Mouse (Mus musculus) limb, embryonic 11.5 days (tissue): ENCODE results near the gene Xxylt1. TPM values are rescaled to one million over a fixed set of nuclear protein-coding genes. Genes with fewer than 3 reads are reported as not detected.
"Not testable (repeated sequence)": the region's sequence is repeated elsewhere in the genome, so short reads cannot be mapped to it uniquely, and the experiment has no call there.

Experiments
- ATAC-seq: fragments of 200-750 bp; cut with Nextera tagmentation; 2 replicates; pipeline ENCODE4 v1.8.0; 2017; ENCODE audit warnings: low read depth; ENCODE audit not compliant: insufficient number of reproducible peaks, low FRiP score, low TSS enrichment
- DNase-seq: peaks from one replicate; pipeline ENCODE4 v3.0.0-alpha.2; 2015; ENCODE audit warnings: low spot score
- H3K27ac ChIP-seq: fragments of 300-500 bp; sonication (generic); replicated peaks from 2 replicates; pipeline ENCODE4 v1.5.1; 2014; ENCODE audit warnings: low read depth, mild to moderate bottlenecking, low read length
- H3K27me3 ChIP-seq: fragments of 300-500 bp; sonication (generic); 2 replicates; pipeline ENCODE4 v1.6.1; 2014; ENCODE audit warnings: mild to moderate bottlenecking, low read length, mixed read lengths; ENCODE audit not compliant: control insufficient read depth, insufficient read depth
- H3K36me3 ChIP-seq: fragments of 300-500 bp; sonication (generic); 2 replicates; pipeline ENCODE4 v1.6.1; 2014; ENCODE audit warnings: mild to moderate bottlenecking, low read length, moderate library complexity, mixed read lengths; ENCODE audit not compliant: control insufficient read depth, insufficient read depth
- H3K4me1 ChIP-seq: fragments of 300-500 bp; sonication (generic); 2 replicates; pipeline ENCODE4 v1.6.1; 2014; ENCODE audit warnings: low read length, mixed read lengths; ENCODE audit not compliant: control insufficient read depth, insufficient read depth
- H3K4me2 ChIP-seq: fragments of 300-500 bp; sonication (generic); 2 replicates; pipeline ENCODE4 v1.6.1; 2014; ENCODE audit warnings: low read depth, mild to moderate bottlenecking, moderate library complexity; ENCODE audit not compliant: severe bottlenecking
- H3K4me3 ChIP-seq: fragments of 300-500 bp; sonication (generic); 2 replicates; pipeline ENCODE4 v1.5.1; 2014; ENCODE audit warnings: low read depth, low read length
- H3K9ac ChIP-seq: fragments of 300-500 bp; sonication (generic); 2 replicates; pipeline ENCODE4 v1.6.1; 2014; ENCODE audit warnings: mild to moderate bottlenecking, low read length
- H3K9me3 ChIP-seq: fragments of 300-500 bp; sonication (generic); 2 replicates; pipeline ENCODE4 v1.6.1; 2016; ENCODE audit warnings: low read length; ENCODE audit not compliant: control insufficient read depth
- WGBS: fragments of 180-500 bp; shearing (Covaris S2); extraction: QIAGEN DNeasy Blood & Tissue Kit; methylation state at CpG from one replicate; pipeline ENCODE4 v1.1.7; 2014; 5-methylcytosine and 5-hydroxymethylcytosine counted together
- polyA plus RNA-seq: library from polyadenylated mRNA; unstranded; fragments of >200 nt; fragmentation: Nextera tagmentation; extraction: Ambion mirVana; gene quantifications from 2 replicates; pipeline ENCODE4 v1.2.1, GENCODE M21; 2014

The Xxylt1 gene
- polyA plus RNA-seq, 1 experiment from 2014 or later: 16.2 TPM

DNA sequence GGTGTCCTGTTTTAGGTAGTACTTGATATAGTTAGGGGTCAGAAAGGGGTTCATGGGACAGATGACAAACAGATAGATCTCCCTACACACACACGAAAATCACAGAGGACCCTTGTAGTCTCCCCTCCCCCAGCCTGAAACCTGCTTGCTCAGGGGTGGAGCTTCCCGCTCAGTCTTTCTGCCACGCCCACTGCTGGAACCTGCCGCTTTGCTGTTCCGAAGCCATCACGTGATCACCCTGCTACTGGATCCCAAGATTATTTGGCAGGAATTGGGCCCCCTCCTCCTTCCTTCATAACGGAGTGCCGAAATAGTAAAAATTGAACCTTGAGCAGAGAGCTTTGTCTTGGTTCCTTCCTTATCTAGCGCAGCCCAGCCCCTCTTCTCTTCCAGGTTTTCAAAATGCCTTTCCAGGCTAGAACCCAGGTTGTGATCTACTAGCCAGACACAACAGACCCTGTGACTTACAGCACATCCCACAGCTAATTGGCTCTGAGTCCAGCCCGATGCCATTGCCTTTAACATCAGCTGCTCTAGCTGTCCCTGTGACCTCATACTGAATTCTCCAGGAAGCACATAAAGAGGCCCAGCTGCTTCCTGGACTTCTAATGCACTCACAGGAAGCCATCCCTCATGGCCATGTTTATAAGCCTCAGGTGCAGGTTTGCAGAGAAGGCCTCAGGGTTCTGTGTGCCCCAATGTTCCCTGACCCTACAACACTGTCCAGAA is 77.5 kb downstream of the Xxylt1 start:
- DNase-seq: peak; percentile 65
- H3K9me3 ChIP-seq, H3K4me3 ChIP-seq, H3K36me3 ChIP-seq, H3K27me3 ChIP-seq: not testable (repeated sequence)
- 0 out of 2 replicates have a peak overlapping the region, but pooled peaks have one; percentile 22 for H3K9ac ChIP-seq
- peak overlapping the region; percentile 10; the same call in 1 of the 2 replicates for H3K4me2 ChIP-seq
- ATAC-seq: peak; percentile 67; the same call in 1 of the 2 replicates
- peak overlapping the region; percentile 36; the same call in 1 of the 2 replicates for H3K27ac ChIP-seq
- WGBS: 13% methylated on average over 10 of the region's 10 CpGs
- H3K4me1 ChIP-seq: peaks cover 18% of the 10 kb centered on the region

DNA sequence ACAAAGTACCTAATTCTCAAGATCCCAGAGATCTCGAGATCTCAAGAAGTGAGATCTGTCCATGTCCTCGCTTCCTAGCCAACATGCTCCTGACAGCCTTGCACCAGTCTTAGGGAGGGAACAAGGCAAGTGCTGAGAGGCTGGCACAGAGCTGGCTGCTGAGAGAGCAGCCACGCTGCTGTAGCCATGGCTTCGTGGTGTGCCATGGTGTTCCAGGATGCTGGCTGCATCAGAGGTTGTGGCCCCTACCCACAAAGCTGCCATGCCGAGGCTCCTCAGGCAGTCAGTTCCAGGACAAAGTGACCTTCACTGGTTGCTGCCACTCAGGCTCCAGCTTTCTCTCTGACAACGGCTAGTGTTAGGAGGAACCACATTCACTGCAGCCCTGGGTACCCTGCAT is 78.3 kb downstream of the Xxylt1 start:
- WGBS: 69% methylated on average over 6 of the region's 6 CpGs
- H3K9me3 ChIP-seq: no peaks in the 10 kb centered on the region
- H3K4me3 ChIP-seq: no peak overlapping the region
- H3K27me3 ChIP-seq: no peaks in the 10 kb centered on the region
- ATAC-seq (no peak), DNase-seq (no peak)
- no peak overlapping the region for H3K9ac ChIP-seq
- H3K4me1 ChIP-seq: peaks cover 18% of the 10 kb centered on the region
- H3K36me3 ChIP-seq: no peaks in the 10 kb centered on the region
- no peak overlapping the region for H3K27ac ChIP-seq
- no peak overlapping the region for H3K4me2 ChIP-seq

DNA sequence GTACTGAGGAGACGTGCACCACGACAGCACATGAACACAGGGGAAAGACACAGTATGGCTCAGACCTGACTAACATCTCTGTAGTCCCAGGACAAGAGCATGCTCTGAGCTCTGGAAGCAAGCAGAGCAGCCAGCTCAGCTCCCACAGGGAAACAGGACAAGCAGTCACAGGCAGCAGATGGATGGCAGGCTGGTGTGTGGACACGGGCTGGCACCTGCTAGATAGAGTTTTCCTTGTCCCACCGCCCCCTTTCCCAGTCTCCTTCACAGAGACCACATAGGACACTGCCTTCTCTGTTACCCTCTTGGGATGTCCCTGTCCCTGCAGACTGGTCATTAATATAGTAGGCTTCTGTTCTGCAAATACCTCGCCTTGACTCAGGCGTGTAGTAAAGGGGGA is 79.1 kb downstream of the Xxylt1 start:
- 91% methylated on average over 6 of the region's 6 CpGs for WGBS
- no peak for DNase-seq
- Histone ChIP-seq H3K9ac (no peak overlapping the region), H3K36me3 (no peaks in the 10 kb centered on the region), H3K4me1 (peaks cover 18% of the 10 kb centered on the region), H3K9me3 (no peaks in the 10 kb centered on the region), H3K27ac (no peak overlapping the region), H3K27me3 (no peaks in the 10 kb centered on the region), H3K4me2 (no peak overlapping the region), H3K4me3 (no peak overlapping the region)
- ATAC-seq: no peak

DNA sequence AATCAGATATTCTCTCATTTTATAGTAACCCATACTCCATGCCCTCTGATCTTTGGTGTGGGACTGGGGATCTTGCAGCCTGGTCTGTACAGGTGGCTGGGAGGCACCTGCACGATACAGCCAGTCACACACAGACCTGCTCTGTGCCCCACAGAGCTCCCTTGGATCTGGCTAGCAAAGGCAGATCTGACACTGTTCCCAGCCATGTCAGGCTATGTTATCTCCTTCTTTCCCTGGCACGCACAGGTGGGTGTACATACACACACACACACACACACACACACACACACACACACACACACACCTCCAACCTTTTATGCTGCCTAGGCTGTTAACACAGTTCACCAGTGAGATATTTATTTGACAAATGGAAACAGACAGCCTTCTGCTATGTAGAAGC is 82.5 kb downstream of the Xxylt1 start:
- no peak for ATAC-seq
- no peak overlapping the region for H3K4me2 ChIP-seq
- WGBS: 100% methylated on average over 2 of the region's 2 CpGs

DNA sequence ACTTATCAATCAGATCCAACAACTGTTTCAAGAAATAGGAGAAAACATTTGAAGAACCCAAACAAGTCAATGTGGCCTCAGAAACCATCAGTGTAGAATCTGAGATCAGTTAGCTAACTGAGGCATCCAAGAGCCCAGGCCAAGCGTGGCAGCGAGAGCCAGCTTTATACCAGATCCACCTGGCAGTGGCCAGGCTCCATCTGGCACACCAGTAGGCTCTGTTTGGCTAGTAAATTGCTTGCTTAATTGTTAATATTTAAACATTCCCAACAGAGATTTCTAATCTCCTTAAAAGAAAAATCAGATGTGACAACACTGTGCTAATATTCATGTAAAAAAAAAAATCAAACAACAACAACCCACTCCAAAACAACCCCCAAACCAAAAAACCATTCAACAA is 83.2 kb downstream of the Xxylt1 start:
- Histone ChIP-seq H3K4me2 (no peak overlapping the region), H3K4me3 (no peak overlapping the region), H3K36me3 (no peaks in the 10 kb centered on the region), H3K9me3 (no peaks in the 10 kb centered on the region), H3K27me3 (no peaks in the 10 kb centered on the region), H3K4me1 (peaks cover 4% of the 10 kb centered on the region; the same call in 1 of the 2 replicates), H3K27ac (no peak overlapping the region), H3K9ac (no peak overlapping the region)
- no peak for ATAC-seq
- no peak for DNase-seq
- 99% methylated on average over 2 of the region's 2 CpGs for WGBS

More for the DNA sequence above, 82.5 kb downstream of the Xxylt1 start:
- Histone ChIP-seq H3K27ac (no peak overlapping the region), H3K9ac (no peak overlapping the region), H3K4me3 (no peak overlapping the region), H3K9me3 (no peaks in the 10 kb centered on the region), H3K4me1 (peaks cover 5% of the 10 kb centered on the region; the same call in 1 of the 2 replicates), H3K36me3 (no peaks in the 10 kb centered on the region), H3K27me3 (no peaks in the 10 kb centered on the region)
- no peak for DNase-seq

DNA sequence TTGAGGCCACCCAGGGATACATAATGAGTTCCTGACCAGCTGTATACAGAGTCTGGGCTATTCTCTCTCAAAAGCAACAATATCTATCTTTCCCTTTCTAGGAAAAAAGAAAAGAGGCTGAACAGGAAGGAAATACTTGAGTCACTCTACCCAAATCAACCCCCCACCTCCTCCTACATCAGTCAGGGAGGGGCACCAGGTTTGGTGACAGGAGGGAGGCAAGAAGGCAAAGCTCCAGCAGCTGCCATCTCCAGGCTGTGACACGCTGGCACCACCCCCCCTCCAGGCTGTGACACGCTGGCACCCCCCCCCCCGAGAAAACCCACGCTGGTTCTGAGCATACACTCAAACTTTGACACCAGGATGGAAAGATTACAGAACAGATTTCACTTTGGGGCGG is 85.8 kb downstream of the Xxylt1 start:
- DNase-seq: no peak
- ATAC-seq: no peak
- no peaks in the 10 kb centered on the region; the same call in 1 of the 2 replicates for H3K4me1 ChIP-seq
- no peak overlapping the region for H3K4me2 ChIP-seq
- H3K9ac ChIP-seq: no peak overlapping the region
- H3K9me3 ChIP-seq: no peaks in the 10 kb centered on the region
- H3K36me3 ChIP-seq: no peaks in the 10 kb centered on the region
- no peak overlapping the region for H3K27ac ChIP-seq
- no peak overlapping the region for H3K4me3 ChIP-seq
- H3K27me3 ChIP-seq: no peaks in the 10 kb centered on the region
- 89% methylated on average over 5 of the region's 5 CpGs for WGBS

DNA sequence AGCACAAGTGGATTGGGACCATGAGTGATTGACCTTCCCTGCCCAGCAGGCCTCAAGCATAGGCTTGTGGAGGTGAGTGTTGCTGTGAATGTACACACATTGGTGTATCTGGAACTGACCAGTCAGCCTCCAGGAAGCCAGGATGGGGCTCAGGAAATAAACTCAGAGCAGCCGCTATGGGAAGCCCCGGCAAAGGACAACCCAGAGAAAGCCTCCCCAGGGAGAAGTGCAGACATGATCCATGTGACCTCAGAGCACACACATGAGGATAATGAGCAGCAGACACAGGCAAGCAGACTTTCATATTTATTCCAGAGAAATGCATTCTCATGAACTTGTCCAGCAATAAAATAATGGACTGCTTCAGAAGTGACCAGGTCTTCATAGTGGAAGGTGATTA is 86.4 kb downstream of the Xxylt1 start:
- WGBS: 46% methylated on average over 2 of the region's 2 CpGs
- no peaks in the 10 kb centered on the region; the same call in 1 of the 2 replicates for H3K4me1 ChIP-seq
- no peak overlapping the region for H3K4me3 ChIP-seq
- no peak for ATAC-seq
- no peaks in the 10 kb centered on the region for H3K27me3 ChIP-seq
- no peaks in the 10 kb centered on the region for H3K9me3 ChIP-seq
- no peak overlapping the region for H3K9ac ChIP-seq
- no peak for DNase-seq
- H3K4me2 ChIP-seq: no peak overlapping the region
- H3K27ac ChIP-seq: no peak overlapping the region
- no peaks in the 10 kb centered on the region for H3K36me3 ChIP-seq

DNA sequence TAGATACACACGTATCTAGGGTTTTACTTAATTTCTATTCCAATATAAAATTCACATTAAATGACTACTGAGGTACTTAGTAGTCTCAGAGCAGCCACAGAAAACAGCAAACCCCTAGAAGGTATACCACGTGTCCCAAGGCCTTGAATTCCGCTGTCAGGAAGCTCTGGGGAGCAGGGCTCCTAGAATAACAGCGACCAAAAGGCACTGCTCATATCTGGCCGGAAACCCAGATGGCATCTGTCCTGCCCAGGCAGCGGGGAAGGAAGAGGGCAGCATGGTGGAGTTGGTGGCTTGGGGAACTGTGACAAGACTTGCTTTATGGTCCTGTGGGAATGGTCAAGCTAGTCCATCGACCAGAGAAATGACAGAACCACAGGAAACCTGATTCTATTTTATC is 86.9 kb downstream of the Xxylt1 start:
- Histone ChIP-seq H3K36me3 (no peaks in the 10 kb centered on the region), H3K9me3 (no peaks in the 10 kb centered on the region), H3K4me3 (no peak overlapping the region), H3K4me2 (no peak overlapping the region), H3K4me1 (no peaks in the 10 kb centered on the region; the same call in 1 of the 2 replicates), H3K9ac (no peak overlapping the region), H3K27ac (no peak overlapping the region), H3K27me3 (no peaks in the 10 kb centered on the region)
- 90% methylated on average over 7 of the region's 7 CpGs for WGBS
- ATAC-seq: no peak
- no peak for DNase-seq
